Mouse (Mus musculus) heart, embryonic 16.5 days (tissue): ENCODE results near the gene Defb36. TPM values are rescaled to one million over a fixed set of nuclear protein-coding genes. Genes with fewer than 3 reads are reported as not detected.
A peak's percentile ranks its signal among the peaks of the same experiment; 100 is the strongest.

Experiments used
- ATAC-seq: fragments of 200-750 bp; cut with Nextera tagmentation; replicated peaks from 2 replicates; pipeline ENCODE4 v1.8.0; 2017; ENCODE audit warnings: moderate number of reproducible peaks; ENCODE audit not compliant: insufficient read depth, low FRiP score; ENCODE audit errors: extremely low read depth
- H3K27ac ChIP-seq: fragments of 300-500 bp; sonication (generic); 2 replicates; pipeline ENCODE4 v1.5.1; 2014; ENCODE audit warnings: mild to moderate bottlenecking, low read length, control low read depth, moderate library complexity
- H3K27me3 ChIP-seq: fragments of 300-500 bp; sonication (generic); 2 replicates; pipeline ENCODE4 v1.6.1; 2014; ENCODE audit warnings: low read length, mixed read lengths; ENCODE audit not compliant: control insufficient read depth, insufficient read depth
- H3K36me3 ChIP-seq: fragments of 300-500 bp; sonication (generic); 2 replicates; pipeline ENCODE4 v1.6.1; 2014; ENCODE audit not compliant: control insufficient read depth, insufficient read depth
- H3K4me1 ChIP-seq: fragments of 300-500 bp; sonication (generic); 2 replicates; pipeline ENCODE4 v1.6.1; 2014; ENCODE audit warnings: low read length, mixed read lengths; ENCODE audit not compliant: control insufficient read depth, insufficient read depth
- H3K4me2 ChIP-seq: fragments of 300-500 bp; sonication (generic); 2 replicates; pipeline ENCODE4 v1.6.1; 2014; ENCODE audit warnings: low read depth, mild to moderate bottlenecking, control low read depth, low read length
- H3K4me3 ChIP-seq: fragments of 300-500 bp; sonication (generic); 2 replicates; pipeline ENCODE4 v1.5.1; 2014; ENCODE audit warnings: mild to moderate bottlenecking, control low read depth, low read length
- H3K9ac ChIP-seq: fragments of 300-500 bp; sonication (generic); 2 replicates; pipeline ENCODE4 v1.6.1; 2014; ENCODE audit warnings: low read length, control low read depth
- H3K9me3 ChIP-seq: fragments of 300-500 bp; sonication (generic); replicated peaks from 2 replicates; pipeline ENCODE4 v1.6.1; 2016; ENCODE audit warnings: low read length; ENCODE audit not compliant: control insufficient read depth
- WGBS: fragments of 180-500 bp; shearing (Covaris S2); extraction: QIAGEN DNeasy Blood & Tissue Kit; methylation state at CpG from one replicate; pipeline ENCODE4 v1.1.7; 2014; 5-methylcytosine and 5-hydroxymethylcytosine counted together
- polyA plus RNA-seq: library from polyadenylated mRNA; unstranded; fragments of >200 nt; fragmentation: Nextera tagmentation; extraction: Ambion mirVana; gene quantifications from 2 replicates; pipeline ENCODE4 v1.2.1, GENCODE M21; 2015

Defb36 gene
- polyA plus RNA-seq, 1 experiment from 2014 or later, result not detected

DNA sequence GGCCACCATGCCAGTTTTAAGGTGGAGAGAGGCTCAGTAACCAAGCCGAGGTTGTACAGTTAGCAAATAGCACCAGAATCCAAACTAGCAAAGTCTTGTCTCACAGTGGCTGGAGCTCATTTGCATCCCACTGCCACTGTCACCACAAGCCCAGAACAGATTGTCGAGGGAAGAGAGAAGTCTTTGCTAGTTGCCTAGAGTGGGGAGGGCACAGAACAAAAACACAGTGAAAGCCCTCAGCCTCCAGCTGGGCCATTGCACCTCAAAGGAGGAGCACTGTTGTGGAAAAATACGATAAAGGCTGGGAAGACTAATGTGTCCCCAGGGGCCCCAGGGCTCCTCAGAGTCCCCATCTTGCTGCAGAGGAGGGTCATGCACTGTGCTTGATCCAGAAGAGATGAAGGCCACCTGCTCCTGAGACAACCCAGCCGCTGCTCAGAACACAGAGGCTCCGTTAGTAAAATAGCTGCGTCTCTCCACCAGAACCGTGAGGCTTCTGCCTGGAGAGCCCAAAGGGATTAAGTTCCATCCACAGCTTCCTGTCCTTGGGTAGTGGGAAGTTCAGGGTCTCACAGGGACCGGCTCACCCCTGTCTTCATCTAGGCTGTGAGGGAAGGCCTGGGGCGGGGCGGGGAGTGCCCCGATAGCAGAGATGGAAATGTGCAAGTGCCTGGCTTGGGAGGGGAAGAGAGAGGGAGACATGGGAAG is 35.4 kb downstream of the Defb36 start:
- H3K9me3 ChIP-seq, result no peaks in the 10 kb centered on the region
- peak overlapping the region; percentile 68 for H3K27ac ChIP-seq
- H3K36me3 ChIP-seq, result no peaks in the 10 kb centered on the region
- WGBS, result 22% methylated on average over 11 of the region's 11 CpGs
- H3K4me1 ChIP-seq, result peaks cover 10% of the 10 kb centered on the region
- H3K9ac ChIP-seq, result no peak overlapping the region
- peak; percentile 46 for ATAC-seq
- no peak overlapping the region for H3K4me2 ChIP-seq
- H3K4me3 ChIP-seq, result no peak overlapping the region
- 0 out of 2 replicates have a peak, but pooled peaks cover under 1% of the 10 kb centered on the region for H3K27me3 ChIP-seq

GRCm38 (mm10) chr2:152652901-152653620 is 48.9 kb downstream of the Defb36 start:
- Histone ChIP-seq H3K4me3 (no peak overlapping the region), H3K27me3 (no peaks in the 10 kb centered on the region), H3K4me1 (no peaks in the 10 kb centered on the region), H3K9me3 (no peaks in the 10 kb centered on the region), H3K4me2 (no peak overlapping the region), H3K27ac (peak overlapping the region; percentile 49), H3K9ac (no peak overlapping the region), H3K36me3 (no peaks in the 10 kb centered on the region)
- ATAC-seq, result peak; percentile 69
- WGBS, result 43% methylated on average over 10 of the region's 10 CpGs

- Histone ChIP-seq H3K27ac (no peak overlapping the region), H3K27me3 (no peaks in the 10 kb centered on the region), H3K9me3 (no peaks in the 10 kb centered on the region), H3K4me2 (no peak overlapping the region), H3K9ac (no peak overlapping the region), H3K4me1 (no peaks in the 10 kb centered on the region), H3K4me3 (no peak overlapping the region), H3K36me3 (no peaks in the 10 kb centered on the region)
- 30% methylated on average over 14 of the region's 14 CpGs for WGBS
- no peak; the same call in 1 of the 2 replicates for ATAC-seq
Measured at GRCm38 (mm10) chr2:152653874-152654715, 50.0 kb downstream of the Defb36 start.

GRCm38 (mm10) chr2:152657398-152657797 is 53.3 kb downstream of the Defb36 start:
- ATAC-seq, result no peak
- Histone ChIP-seq H3K9ac (no peak overlapping the region), H3K4me2 (no peak overlapping the region), H3K9me3 (no peaks in the 10 kb centered on the region; the same call in 1 of the 2 replicates), H3K27me3 (no peaks in the 10 kb centered on the region), H3K36me3 (no peaks in the 10 kb centered on the region), H3K4me1 (no peaks in the 10 kb centered on the region), H3K27ac (no peak overlapping the region), H3K4me3 (no peak overlapping the region)
- WGBS, result 59% methylated on average over 10 of the region's 10 CpGs

- H3K36me3 ChIP-seq, result no peaks in the 10 kb centered on the region
- no peaks in the 10 kb centered on the region for H3K4me1 ChIP-seq
- WGBS, result 70% methylated on average over 6 of the region's 6 CpGs
- no peak overlapping the region for H3K9ac ChIP-seq
- no peak overlapping the region for H3K27ac ChIP-seq
- ATAC-seq, result no peak
- H3K9me3 ChIP-seq, result no peaks in the 10 kb centered on the region; the same call in 1 of the 2 replicates
- H3K4me2 ChIP-seq, result no peak overlapping the region
- H3K27me3 ChIP-seq, result 0 out of 2 replicates have a peak, but pooled peaks cover 2% of the 10 kb centered on the region
- no peak overlapping the region for H3K4me3 ChIP-seq
Measured at GRCm38 (mm10) chr2:152661163-152661562, 57.0 kb downstream of the Defb36 start.

Other genes starting within 250 kb of the Defb36 start
- 1.2 and 1.3 TPM in 2 replicates for gene Nrsn2, start 227.7 kb upstream of the Defb36 start, polyA plus RNA-seq
- gene Sox12, start 206.3 kb upstream of the Defb36 start, polyA plus RNA-seq, result 5.4 and 7.3 TPM in 2 replicates
- 24.3 and 26.0 TPM in 2 replicates for gene Zcchc3, start 189.3 kb upstream of the Defb36 start, polyA plus RNA-seq
- gene 6820408C15Rik, start 188.7 kb upstream of the Defb36 start, polyA plus RNA-seq, result 3.5 TPM in 2 replicates
- gene Defb23, start 139.7 kb upstream of the Defb36 start, polyA plus RNA-seq, result not detected in 2 replicates
- gene Defb20, start 127.3 kb upstream of the Defb36 start, polyA plus RNA-seq, result not detected in 2 replicates
- not detected in 2 replicates for gene Defb22, start 114.2 kb upstream of the Defb36 start, polyA plus RNA-seq
- gene Defb26, start 92.6 kb upstream of the Defb36 start, polyA plus RNA-seq, result not detected in 2 replicates
- not detected in 2 replicates for gene Defb28, start 86.1 kb upstream of the Defb36 start, polyA plus RNA-seq
- not detected in 2 replicates for gene Defb29, start 64.2 kb upstream of the Defb36 start, polyA plus RNA-seq
- gene Gm17416, start 35.0 kb upstream of the Defb36 start, polyA plus RNA-seq, result not detected in 2 replicates
- gene Defb21, start 31.6 kb upstream of the Defb36 start, polyA plus RNA-seq, result not detected in 2 replicates
- gene Defb19, start 24.0 kb upstream of the Defb36 start, polyA plus RNA-seq, result 0.61 and 1.2 TPM in 2 replicates
- not detected in 2 replicates for gene Defb45, start 4.9 kb upstream of the Defb36 start, polyA plus RNA-seq
- 0.88 TPM in 1 of 2 replicates, not detected in the other for gene Defb25, start 18.7 kb downstream of the Defb36 start, polyA plus RNA-seq
- 12.8 and 14.8 TPM in 2 replicates for gene Rem1, start 22.6 kb downstream of the Defb36 start, polyA plus RNA-seq
- gene H13, start 65.1 kb downstream of the Defb36 start, polyA plus RNA-seq, result 76.4 and 81.7 TPM in 2 replicates
- gene Mcts2, start 82.7 kb downstream of the Defb36 start, polyA plus RNA-seq, result 18.9 and 19.2 TPM in 2 replicates
- gene Id1, start 131.9 kb downstream of the Defb36 start, polyA plus RNA-seq, result 56.3 and 64.5 TPM in 2 replicates
- gene Cox4i2, start 149.8 kb downstream of the Defb36 start, polyA plus RNA-seq, result 26.7 and 30.9 TPM in 2 replicates
- gene Bcl2l1, start 227.4 kb downstream of the Defb36 start, polyA plus RNA-seq, result 70.5 and 74.3 TPM in 2 replicates
- 45.4 and 55.1 TPM in 2 replicates for gene Tpx2, start 243.6 kb downstream of the Defb36 start, polyA plus RNA-seq